Mouse (Mus musculus) ES-Bruce4 (cell line): ENCODE data around the gene Gapdhs. TPM values are rescaled to one million over a fixed set of nuclear protein-coding genes. Genes with fewer than 3 reads are reported as not detected.
"Not testable (repeated sequence)": the region's sequence is repeated elsewhere in the genome, so short reads cannot be mapped to it uniquely, and the experiment has no call there.

ENCODE experiments used
- H3K27ac ChIP-seq: 2 replicates; pipeline ENCODE4 v1.5.1; 2012; ENCODE audit warnings: low read length, inconsistent platforms; ENCODE audit not compliant: insufficient read depth
- H3K27me3 ChIP-seq: 2 replicates; pipeline ENCODE4 v1.6.1; 2012; ENCODE audit warnings: mild to moderate bottlenecking, low read length, inconsistent platforms; ENCODE audit not compliant: control insufficient read depth, poor library complexity, insufficient read depth, severe bottlenecking
- H3K36me3 ChIP-seq: 2 replicates; pipeline ENCODE4 v1.6.1; 2012; ENCODE audit warnings: inconsistent platforms, mild to moderate bottlenecking, low read length, moderate library complexity; ENCODE audit not compliant: control insufficient read depth, poor library complexity, insufficient read depth, severe bottlenecking
- H3K4me1 ChIP-seq: one replicate; pipeline ENCODE4 v1.8.1; 2011; ENCODE audit warnings: low read length; ENCODE audit not compliant: control insufficient read depth, insufficient read depth
- H3K4me3 ChIP-seq: 2 replicates; pipeline ENCODE4 v1.5.1; 2011; ENCODE audit warnings: low read depth, mild to moderate bottlenecking, low read length
- H3K9ac ChIP-seq: 2 replicates; pipeline ENCODE4 v1.6.1; 2012; ENCODE audit warnings: low read depth, mild to moderate bottlenecking, inconsistent platforms; ENCODE audit not compliant: poor library complexity, severe bottlenecking
- H3K9me3 ChIP-seq: replicated peaks from 2 replicates; pipeline ENCODE4 v1.6.1; 2012; ENCODE audit warnings: mild to moderate bottlenecking, low read length, inconsistent platforms; ENCODE audit not compliant: control insufficient read depth, poor library complexity, insufficient read depth, severe bottlenecking
- CTCF ChIP-seq: IDR thresholded peaks from one replicate; pipeline ENCODE4 v1.8.1; 2011; ENCODE audit warnings: low read depth, low read length
- EP300 ChIP-seq: IDR thresholded peaks from 2 replicates; pipeline ENCODE4 v1.6.1; 2011; ENCODE audit warnings: low read depth, low read length; ENCODE audit not compliant: insufficient read depth
- POLR2A ChIP-seq: IDR thresholded peaks from one replicate; pipeline ENCODE4 v1.8.1; 2011; ENCODE audit warnings: low read length; ENCODE audit not compliant: insufficient read depth
- polyA plus RNA-seq: library from polyadenylated mRNA; stranded (reverse); fragments of >200 nt; gene quantifications from 2 replicates; pipeline ENCODE4 v1.2.4, GENCODE M21; 2011; ENCODE audit warnings: low read depth; ENCODE audit not compliant: missing spikeins, insufficient read depth, insufficient read length

The Gapdhs gene
- polyA plus RNA-seq: not detected in 2 replicates

- H3K36me3 ChIP-seq, H3K4me1 ChIP-seq, H3K27me3 ChIP-seq, H3K9ac ChIP-seq, H3K9me3 ChIP-seq, H3K27ac ChIP-seq, H3K4me3 ChIP-seq: not testable (repeated sequence)
Observed at GRCm38 (mm10) chr7:30743617-30744016, at the start of gene Gapdhs. TSS of gene Gapdhs (minus strand) at chr7:30743681.

GRCm38 (mm10) chr7:30791921-30792320 lies 48.4 kb upstream of the Gapdhs start:
- TF ChIP-seq CTCF: no peak
- TF ChIP-seq EP300: no peak
- TF ChIP-seq POLR2A: no peak
- no peaks in the 10 kb centered on the region for H3K9me3 ChIP-seq
- no peaks in the 10 kb centered on the region for H3K36me3 ChIP-seq
- no peaks in the 10 kb centered on the region for H3K27me3 ChIP-seq
- peak overlapping the region; percentile 63; the same call in 1 of the 2 replicates for H3K9ac ChIP-seq
- no peak overlapping the region for H3K27ac ChIP-seq
- H3K4me3 ChIP-seq: peak overlapping the region; percentile 43; the same call in 1 of the 2 replicates
- peaks cover 4% of the 10 kb centered on the region for H3K4me1 ChIP-seq

- no peaks in the 10 kb centered on the region for H3K9me3 ChIP-seq
- no peak overlapping the region for H3K4me3 ChIP-seq
- no peak for TF ChIP-seq POLR2A
- TF ChIP-seq EP300: no peak
- TF ChIP-seq CTCF: no peak
- H3K27me3 ChIP-seq: no peaks in the 10 kb centered on the region
- H3K36me3 ChIP-seq: no peaks in the 10 kb centered on the region
- H3K4me1 ChIP-seq: peaks cover 9% of the 10 kb centered on the region
- H3K9ac ChIP-seq: no peak overlapping the region
- H3K27ac ChIP-seq: no peak overlapping the region
Observed at GRCm38 (mm10) chr7:30790141-30790540, 46.7 kb upstream of the Gapdhs start.

- Histone ChIP-seq H3K9ac (no peak within 1 kb of the TSS), H3K4me3 (no peak within 1 kb of the TSS), H3K27ac (no peak within 1 kb of the TSS), H3K27me3 (no peaks in the 10 kb centered on the region), H3K4me1 (peaks cover 9% of the 10 kb centered on the region), H3K9me3 (no peaks in the 10 kb centered on the region), H3K36me3 (no peaks in the 10 kb centered on the region)
- no peak for TF ChIP-seq POLR2A
- TF ChIP-seq CTCF: no peak
- TF ChIP-seq EP300: no peak
Observed at GRCm38 (mm10) chr7:30787377-30788022, 44.0 kb upstream of the Gapdhs start, which contains the start of gene Krtdap. TSS of gene Krtdap (plus strand) at chr7:30787896.

GRCm38 (mm10) chr7:30785721-30786546 lies 42.5 kb upstream of the Gapdhs start:
- no peak overlapping the region for H3K4me3 ChIP-seq
- H3K36me3 ChIP-seq: no peaks in the 10 kb centered on the region
- H3K9ac ChIP-seq: no peak overlapping the region
- peaks cover 7% of the 10 kb centered on the region for H3K4me1 ChIP-seq
- H3K27me3 ChIP-seq: no peaks in the 10 kb centered on the region
- H3K27ac ChIP-seq: no peak overlapping the region
- no peak for TF ChIP-seq EP300
- no peak for TF ChIP-seq POLR2A
- no peaks in the 10 kb centered on the region for H3K9me3 ChIP-seq

DNA sequence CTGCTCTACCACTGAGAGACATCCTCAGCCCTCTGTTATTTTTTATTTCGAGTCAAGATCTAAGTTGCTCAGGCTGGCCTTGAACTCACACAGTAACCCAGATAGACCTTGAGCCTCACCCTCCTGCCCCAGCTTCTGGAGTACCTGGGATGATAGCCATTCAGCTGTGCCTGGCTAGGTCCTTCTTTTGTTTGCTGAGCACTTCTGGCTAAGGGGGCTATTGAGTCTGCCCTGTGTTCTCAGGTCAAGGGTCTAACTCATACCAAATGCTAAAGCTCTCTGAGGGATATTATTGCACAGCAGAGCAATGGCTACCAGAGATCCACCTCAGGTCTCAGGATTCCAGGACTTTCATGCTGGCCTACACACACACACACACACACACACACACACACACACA lies 41.7 kb upstream of the Gapdhs start:
- Histone ChIP-seq H3K4me3 (no peak overlapping the region), H3K36me3 (no peaks in the 10 kb centered on the region), H3K27me3 (no peaks in the 10 kb centered on the region), H3K9me3 (no peaks in the 10 kb centered on the region), H3K4me1 (peaks cover 7% of the 10 kb centered on the region), H3K27ac (no peak overlapping the region), H3K9ac (no peak overlapping the region)
- TF ChIP-seq POLR2A (no peak), EP300 (no peak), CTCF (no peak)
